Mouse (Mus musculus): Measurements from ENCODE around the gene Tssk1. TPM values are rescaled to one million over a fixed set of nuclear protein-coding genes. Genes with fewer than 3 reads are reported as not detected.

The Tssk1 gene
- polyA plus RNA-seq, 1 experiment from 2014 or later = 0.05 TPM

DNA sequence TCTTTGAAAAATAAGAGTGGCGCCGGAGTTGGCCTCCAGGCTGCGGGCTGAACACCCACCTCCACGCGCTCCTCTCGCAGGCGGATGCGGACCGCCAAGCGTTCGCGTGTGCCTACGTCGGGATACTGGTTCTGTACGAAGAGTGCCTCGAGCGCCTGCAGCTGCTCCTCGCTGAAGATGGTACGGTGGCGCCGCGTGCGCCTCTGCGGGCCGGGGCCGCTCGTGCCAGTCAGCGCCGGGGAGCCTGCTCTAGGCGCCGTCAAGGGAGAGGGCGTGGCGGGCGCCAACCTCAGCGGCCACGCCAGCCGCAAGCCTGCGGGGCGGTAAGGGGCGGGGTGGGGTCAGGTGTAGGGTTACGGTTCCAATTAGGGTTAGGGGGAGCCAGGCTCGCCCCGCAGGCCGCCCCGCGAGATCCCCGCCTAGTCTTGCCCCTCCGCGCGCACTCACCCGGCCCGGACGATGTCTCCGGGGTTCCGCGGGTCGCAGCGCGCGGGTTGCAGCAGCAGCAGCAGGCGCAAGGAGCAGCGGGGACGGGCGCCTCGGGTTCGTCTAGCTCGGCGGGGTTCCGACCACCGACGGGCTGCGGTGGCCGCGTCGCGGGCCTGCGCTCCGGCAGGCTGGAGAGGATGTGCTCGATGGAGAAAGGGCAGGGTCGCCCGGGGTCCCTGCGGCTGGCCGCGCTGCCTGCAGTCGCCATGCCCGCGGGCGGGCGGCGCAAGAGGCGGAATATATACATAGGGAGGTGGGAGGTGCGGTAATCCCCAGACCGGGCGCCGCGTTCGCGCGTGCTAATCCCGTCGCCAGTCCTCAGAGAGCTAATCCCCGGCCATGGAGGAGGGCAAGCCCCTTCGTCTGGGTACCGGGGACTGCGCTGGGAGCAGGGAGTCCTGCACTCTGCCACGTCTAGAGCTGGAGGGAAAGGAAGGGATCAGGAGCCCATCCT lies 20.6 kb downstream of the Tssk1 start, which contains the start of gene Gsc2:
Gsc2 (minus strand) TSS at position 753 of the 943 bp plus-strand sequence.
- WGBS = under 1% methylated on average over 105 of the region's 106 CpGs
- peak within 1 kb of the TSS; percentile 64; the same call in 1 of the 2 replicates for H3K27ac ChIP-seq (replicated peaks)

DNA sequence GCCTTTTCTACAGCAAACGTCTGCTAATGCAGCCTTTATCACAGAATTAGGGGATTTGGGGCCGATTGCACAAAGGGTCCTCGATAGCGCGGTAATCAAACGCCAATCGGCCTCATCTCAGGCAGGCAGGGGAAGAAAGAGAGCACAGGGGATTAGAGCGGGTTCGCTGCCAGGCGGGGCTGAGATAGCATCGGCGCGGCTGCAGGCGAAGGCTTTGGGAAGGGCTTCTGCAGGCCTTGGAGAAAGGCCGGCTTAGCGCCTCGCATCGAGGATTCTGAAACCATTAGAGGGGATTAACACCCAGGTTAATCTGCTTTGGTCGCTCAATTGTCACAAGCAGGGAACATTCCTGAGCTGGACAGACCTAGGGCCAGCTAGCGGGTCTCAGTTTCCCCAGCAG lies 26.6 kb downstream of the Tssk1 start:
- 2% methylated on average over 20 of the region's 20 CpGs for WGBS
- H3K27ac ChIP-seq (replicated peaks) = peak overlapping the region; percentile 92
- H3K4me1 ChIP-seq = peaks cover 42% of the 10 kb centered on the region
- peak; percentile 82 for DNase-seq (ENCODE audit: low spot score)
- H3K4me3 ChIP-seq = peak overlapping the region; percentile 87
- H3K36me3 ChIP-seq = peaks cover 14% of the 10 kb centered on the region
- H3K27me3 ChIP-seq (ENCODE audit: low read depth, poor library complexity, severe bottlenecking) = peaks cover 50% of the 10 kb centered on the region
- H3K9me3 ChIP-seq (replicated peaks) = no peaks in the 10 kb centered on the region

More for the DNA sequence above, 20.6 kb downstream of the Tssk1 start, which contains the start of gene Gsc2:
- H3K4me1 ChIP-seq = peaks cover 27% of the 10 kb centered on the region
- peak; percentile 60 for DNase-seq (ENCODE audit: low spot score)
- H3K9me3 ChIP-seq (replicated peaks) = no peaks in the 10 kb centered on the region
- H3K27me3 ChIP-seq (ENCODE audit: low read depth, poor library complexity, severe bottlenecking) = peaks cover 81% of the 10 kb centered on the region
- H3K36me3 ChIP-seq = no peaks in the 10 kb centered on the region
- H3K4me3 ChIP-seq = peak within 1 kb of the TSS; percentile 56

DNA sequence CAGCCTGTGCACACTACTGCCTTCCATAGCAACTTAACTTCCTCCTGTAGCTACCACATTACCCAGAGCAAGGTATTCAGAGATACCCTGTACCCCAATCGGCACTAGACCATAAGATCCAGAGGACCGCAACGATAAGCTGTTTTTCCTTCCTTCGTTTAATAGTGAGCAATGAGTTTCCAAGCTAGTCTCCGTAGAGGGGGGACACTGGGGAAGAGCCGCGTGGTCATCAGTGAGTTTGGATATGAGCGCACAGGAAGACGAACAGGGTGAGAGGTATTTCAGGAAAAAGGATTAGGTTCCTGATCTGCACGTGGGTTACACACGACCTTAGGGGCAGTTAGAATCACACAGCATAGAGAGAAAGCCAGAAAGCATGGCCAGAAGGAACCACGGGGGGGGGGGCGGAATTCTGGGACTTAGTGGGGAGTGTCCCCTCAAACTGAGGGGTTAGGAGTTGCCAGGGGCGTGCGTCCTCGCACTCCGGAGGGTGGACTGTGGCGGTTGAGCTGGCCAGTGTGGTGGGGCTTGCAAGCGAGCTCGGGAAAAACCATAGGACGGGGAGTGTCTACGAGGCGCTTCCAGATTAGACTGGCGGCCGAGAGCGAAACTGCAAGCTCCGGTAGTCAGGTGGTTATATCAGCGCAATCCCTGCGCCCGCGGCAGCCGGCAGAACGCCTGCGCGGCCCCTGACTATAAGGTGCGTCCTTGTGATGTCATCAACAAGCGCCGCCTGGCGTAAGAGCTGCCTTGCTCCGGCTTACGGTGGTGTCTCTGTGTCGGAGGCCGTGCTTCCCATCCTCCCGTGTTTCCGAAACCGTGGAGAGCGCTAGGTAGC lies 27.5 kb downstream of the Tssk1 start:
- Histone ChIP-seq H3K4me3 (peak overlapping the region; percentile 87), H3K27ac (replicated peaks) (peak overlapping the region; percentile 92), H3K9me3 (replicated peaks) (no peaks in the 10 kb centered on the region), H3K27me3 (ENCODE audit: low read depth, poor library complexity, severe bottlenecking) (peaks cover 50% of the 10 kb centered on the region), H3K36me3 (peaks cover 23% of the 10 kb centered on the region), H3K4me1 (peaks cover 46% of the 10 kb centered on the region)
- DNase-seq (ENCODE audit: low spot score) = peak; percentile 96
- WGBS = 3% methylated on average over 47 of the region's 47 CpGs

DNA sequence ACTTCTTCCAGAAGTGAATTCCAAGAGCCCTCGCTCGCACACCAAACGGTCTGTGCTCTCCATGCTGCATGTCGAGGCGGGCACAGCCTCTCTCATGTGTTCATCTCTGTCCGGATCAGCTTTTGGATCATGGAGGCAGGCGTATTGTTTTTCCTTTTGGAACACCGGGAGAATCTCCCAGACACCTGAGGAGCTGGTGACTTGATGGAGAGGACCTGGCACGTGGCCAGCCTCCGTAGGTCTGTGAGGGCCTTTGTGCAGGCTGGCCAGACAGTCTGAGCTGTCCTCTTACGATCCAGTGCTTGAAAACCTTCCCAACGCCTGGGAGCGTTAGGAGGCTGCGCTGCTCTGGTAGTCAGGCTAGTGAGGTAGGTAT lies 28.1 kb downstream of the Tssk1 start:
- DNase-seq (ENCODE audit: low spot score) = no peak
- 2% methylated on average over 14 of the region's 14 CpGs for WGBS
- Histone ChIP-seq H3K9me3 (replicated peaks) (no peaks in the 10 kb centered on the region), H3K4me3 (peak overlapping the region; percentile 87), H3K4me1 (peaks cover 52% of the 10 kb centered on the region), H3K27me3 (ENCODE audit: low read depth, poor library complexity, severe bottlenecking) (peaks cover 50% of the 10 kb centered on the region), H3K27ac (replicated peaks) (peak overlapping the region; percentile 92), H3K36me3 (peaks cover 23% of the 10 kb centered on the region)

DNA sequence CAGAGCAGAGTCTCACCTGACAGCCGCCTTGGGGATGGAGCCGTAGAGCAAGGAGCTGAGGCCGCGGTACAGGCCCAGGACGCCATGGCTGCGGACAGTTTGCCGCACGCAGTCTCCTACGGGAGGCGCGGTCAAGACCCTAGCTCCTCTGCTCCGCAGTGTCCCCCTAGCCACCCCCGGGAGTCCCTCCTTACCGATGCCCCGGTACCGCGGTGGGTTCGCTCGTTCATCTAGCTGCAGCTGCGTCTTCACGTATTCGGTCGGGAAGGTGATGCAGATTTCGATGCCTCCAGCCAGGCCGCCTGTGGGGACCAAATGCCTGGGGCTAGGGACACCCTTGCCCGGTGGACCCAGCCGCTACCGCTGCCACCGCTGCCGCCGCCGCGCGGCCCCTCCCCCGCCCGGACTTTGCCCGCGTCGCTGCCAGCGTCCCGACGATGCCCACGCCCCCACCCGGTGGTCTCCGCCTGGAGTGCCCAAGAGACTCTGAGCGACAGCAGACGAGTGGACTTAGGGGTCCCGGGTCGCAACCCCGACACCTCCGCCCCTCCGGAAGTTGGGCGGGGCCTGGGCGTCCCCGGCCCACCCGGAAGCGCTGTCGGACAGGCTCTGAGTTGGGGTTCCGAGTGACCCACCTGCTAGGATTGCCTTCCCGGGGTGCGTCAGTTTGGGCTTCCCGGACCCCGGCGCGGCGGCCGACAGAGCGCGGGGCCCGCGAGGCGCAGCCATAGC lies 33.5 kb downstream of the Tssk1 start:
- under 1% methylated on average over 72 of the region's 72 CpGs for WGBS
- DNase-seq (ENCODE audit: low spot score) = no peak
- H3K27me3 ChIP-seq (ENCODE audit: low read depth, poor library complexity, severe bottlenecking) = peaks cover 22% of the 10 kb centered on the region; the same call in 1 of the 2 replicates

DNA sequence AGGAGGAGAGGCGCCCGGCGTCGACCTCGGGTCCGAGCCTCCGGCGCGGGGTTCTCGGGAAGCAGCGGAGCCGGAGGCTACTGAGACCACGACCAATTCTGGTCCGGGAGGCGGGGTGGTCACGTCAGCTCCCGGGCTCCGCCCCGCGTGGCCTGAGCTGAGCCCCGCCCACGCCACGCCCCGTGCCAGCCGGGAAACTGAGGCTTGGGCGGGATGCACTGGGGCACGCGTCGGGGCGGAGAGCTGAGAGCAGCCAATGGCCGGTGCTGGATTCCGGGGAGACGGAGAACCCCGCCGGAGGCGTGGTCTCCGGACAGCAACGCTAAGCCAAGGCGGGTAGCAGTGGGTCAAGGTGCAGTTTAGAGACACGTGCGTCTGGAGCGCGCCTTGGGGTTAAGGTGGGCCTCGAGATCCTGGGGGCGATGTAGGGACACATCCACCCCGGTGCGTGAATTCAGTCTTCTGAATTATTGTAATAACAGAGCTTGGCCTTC lies 34.1 kb downstream of the Tssk1 start, which contains the start of gene Slc25a1:
Slc25a1 (minus strand) TSS at position 133 of the 494 bp plus-strand sequence.
- under 1% methylated on average over 47 of the region's 47 CpGs for WGBS

More for the DNA sequence above, 33.5 kb downstream of the Tssk1 start:
- H3K36me3 ChIP-seq = peaks cover 23% of the 10 kb centered on the region
- no peaks in the 10 kb centered on the region for H3K9me3 ChIP-seq (replicated peaks)
- H3K4me1 ChIP-seq = peaks cover 49% of the 10 kb centered on the region
- H3K27ac ChIP-seq (replicated peaks) = peak overlapping the region; percentile 90
- peak overlapping the region; percentile 81 for H3K4me3 ChIP-seq

DNA sequence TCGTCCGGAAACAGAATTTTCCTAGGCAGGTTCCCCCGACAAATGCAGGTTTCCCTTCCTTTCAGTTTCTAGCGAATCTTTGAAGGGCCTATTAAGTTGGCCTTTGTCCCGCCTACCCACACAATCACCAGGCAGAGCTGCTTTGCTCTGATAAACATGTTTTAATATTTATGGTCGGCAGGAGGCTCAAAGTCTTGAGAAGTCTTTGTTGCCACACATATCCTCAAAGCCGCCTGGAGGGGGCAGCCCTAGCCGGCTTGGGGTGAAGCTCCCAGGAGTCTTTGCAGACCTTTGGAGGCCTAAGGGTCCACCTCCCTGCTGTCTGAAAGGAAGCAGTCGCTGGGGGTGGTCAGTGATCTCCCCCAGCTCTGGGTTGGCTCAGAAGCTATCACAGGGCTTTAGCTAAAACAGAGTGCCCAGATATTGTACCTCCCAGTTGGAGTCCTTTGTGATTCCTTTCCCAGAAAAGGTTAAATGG lies 34.6 kb downstream of the Tssk1 start:
- DNase-seq (ENCODE audit: low spot score) = peak; percentile 82
- Histone ChIP-seq H3K27me3 (ENCODE audit: low read depth, poor library complexity, severe bottlenecking) (peaks cover 25% of the 10 kb centered on the region; the same call in 1 of the 2 replicates), H3K9me3 (replicated peaks) (no peaks in the 10 kb centered on the region), H3K4me1 (peaks cover 39% of the 10 kb centered on the region), H3K4me3 (peak overlapping the region; percentile 81), H3K27ac (replicated peaks) (peak overlapping the region; percentile 90), H3K36me3 (peaks cover 23% of the 10 kb centered on the region)
- WGBS = under 1% methylated on average over 9 of the region's 9 CpGs

More for the DNA sequence above, 34.1 kb downstream of the Tssk1 start, which contains the start of gene Slc25a1:
- H3K4me3 ChIP-seq = peak within 1 kb of the TSS; percentile 81
- peak; percentile 89 for DNase-seq (ENCODE audit: low spot score)
- peak within 1 kb of the TSS; percentile 90 for H3K27ac ChIP-seq (replicated peaks)
- peaks cover 23% of the 10 kb centered on the region for H3K36me3 ChIP-seq
- peaks cover 22% of the 10 kb centered on the region; the same call in 1 of the 2 replicates for H3K27me3 ChIP-seq (ENCODE audit: low read depth, poor library complexity, severe bottlenecking)
- peaks cover 43% of the 10 kb centered on the region for H3K4me1 ChIP-seq
- H3K9me3 ChIP-seq (replicated peaks) = no peaks in the 10 kb centered on the region

DNA sequence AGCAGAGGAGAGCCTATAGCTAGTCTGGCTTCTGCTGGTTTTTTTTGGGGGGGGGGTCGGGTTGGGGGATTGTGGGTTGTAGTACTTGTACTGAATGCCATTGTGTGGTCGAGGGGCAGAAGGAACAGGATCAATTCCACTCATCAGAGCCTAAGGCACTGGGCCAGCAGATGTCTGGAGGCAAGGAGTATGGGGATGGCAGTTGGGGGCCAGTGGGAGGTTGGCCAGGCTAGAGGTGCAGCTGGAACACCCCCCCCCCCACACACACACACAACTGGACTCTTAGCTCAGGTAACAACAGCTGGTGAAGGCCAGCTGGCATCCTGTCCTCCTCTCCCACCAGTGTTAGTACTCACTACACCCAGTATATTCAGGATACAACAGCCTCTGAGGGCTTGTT lies 35.2 kb downstream of the Tssk1 start:
- no peak for DNase-seq (ENCODE audit: low spot score)
- Histone ChIP-seq H3K27me3 (ENCODE audit: low read depth, poor library complexity, severe bottlenecking) (peaks cover 29% of the 10 kb centered on the region; the same call in 1 of the 2 replicates), H3K36me3 (peaks cover 23% of the 10 kb centered on the region), H3K9me3 (replicated peaks) (no peaks in the 10 kb centered on the region), H3K4me1 (peaks cover 36% of the 10 kb centered on the region), H3K27ac (replicated peaks) (peak overlapping the region; percentile 90), H3K4me3 (peak overlapping the region; percentile 81)
- 14% methylated on average over 2 of the region's 2 CpGs for WGBS

DNA sequence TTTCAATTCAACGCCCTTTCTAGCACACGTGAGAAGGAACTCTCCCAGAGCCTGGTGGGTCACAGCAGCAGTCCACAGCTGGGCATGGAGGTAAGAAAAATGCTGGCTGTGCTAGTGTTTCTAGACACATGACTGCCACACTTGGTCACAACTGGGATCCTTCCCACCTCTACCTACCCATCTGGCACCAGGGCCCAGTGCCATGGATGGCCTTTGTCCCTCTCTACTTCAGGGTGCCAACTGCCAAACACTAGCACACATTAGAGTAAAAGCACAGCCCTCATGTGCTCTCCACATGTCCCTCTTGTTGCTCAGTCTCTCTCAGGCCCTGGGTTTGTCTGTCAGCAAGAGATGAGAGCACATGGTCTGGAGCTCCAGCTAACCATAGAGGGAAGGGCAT lies 35.6 kb downstream of the Tssk1 start:
- no peak overlapping the region; the same call in 1 of the 2 replicates for H3K27ac ChIP-seq (replicated peaks)
- no peaks in the 10 kb centered on the region for H3K9me3 ChIP-seq (replicated peaks)
- H3K36me3 ChIP-seq = peaks cover 19% of the 10 kb centered on the region
- no peak for DNase-seq (ENCODE audit: low spot score)
- H3K4me3 ChIP-seq = no peak overlapping the region
- 67% methylated on average over 2 of the region's 2 CpGs for WGBS
- peaks cover 29% of the 10 kb centered on the region; the same call in 1 of the 2 replicates for H3K27me3 ChIP-seq (ENCODE audit: low read depth, poor library complexity, severe bottlenecking)
- peaks cover 36% of the 10 kb centered on the region for H3K4me1 ChIP-seq

DNA sequence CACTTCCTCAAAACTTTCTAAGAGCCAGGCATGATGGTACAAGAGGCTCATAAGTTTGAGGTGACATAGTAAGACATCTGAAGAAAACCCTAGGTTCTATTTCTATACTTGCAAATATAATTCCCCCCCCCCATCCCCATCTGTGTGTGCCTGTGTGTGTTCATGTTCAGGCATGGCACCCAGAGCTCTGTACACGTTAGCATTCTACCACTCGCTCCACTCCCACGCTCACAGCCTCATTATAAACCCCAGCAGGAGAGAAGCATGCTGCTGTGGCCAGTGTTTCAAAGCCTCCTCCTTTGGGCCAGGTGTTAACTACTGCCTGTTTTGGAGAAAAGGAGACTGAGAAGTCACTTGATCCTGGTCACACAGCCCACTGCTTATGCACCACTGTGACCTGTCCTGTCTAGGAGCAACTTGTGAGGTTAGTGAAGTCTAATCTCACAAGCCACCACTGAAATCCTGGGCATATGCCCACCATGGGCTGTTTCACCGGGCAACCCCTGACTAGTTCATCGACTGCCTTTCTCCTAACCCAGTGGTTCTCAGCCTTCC lies 38.0 kb downstream of the Tssk1 start:
- Histone ChIP-seq H3K27me3 (ENCODE audit: low read depth, poor library complexity, severe bottlenecking) (peaks cover 24% of the 10 kb centered on the region; the same call in 1 of the 2 replicates), H3K27ac (replicated peaks) (no peak overlapping the region), H3K9me3 (replicated peaks) (no peaks in the 10 kb centered on the region), H3K36me3 (no peaks in the 10 kb centered on the region), H3K4me3 (no peak overlapping the region), H3K4me1 (peaks cover 26% of the 10 kb centered on the region)
- WGBS = 78% methylated on average over 5 of the region's 5 CpGs
- peak; percentile 10 for DNase-seq (ENCODE audit: low spot score)

Measured in midbrain, embryonic 10.5 days (tissue).